Mouse (Mus musculus) thymus, postnatal 36 days (tissue): ENCODE measurements around the gene Grip1.

Experiments used
- DNase-seq, 2 experiments: peaks; one replicate each; pipeline ENCODE4 v3.0.0; 2022; ENCODE audit warnings: mixed read lengths in 2 of 2

Gene Grip1

GRCm38 (mm10) chr10:119851594-119851993 lies 398.0 kb downstream of the Grip1 start:
- DNase-seq: no peak

DNA sequence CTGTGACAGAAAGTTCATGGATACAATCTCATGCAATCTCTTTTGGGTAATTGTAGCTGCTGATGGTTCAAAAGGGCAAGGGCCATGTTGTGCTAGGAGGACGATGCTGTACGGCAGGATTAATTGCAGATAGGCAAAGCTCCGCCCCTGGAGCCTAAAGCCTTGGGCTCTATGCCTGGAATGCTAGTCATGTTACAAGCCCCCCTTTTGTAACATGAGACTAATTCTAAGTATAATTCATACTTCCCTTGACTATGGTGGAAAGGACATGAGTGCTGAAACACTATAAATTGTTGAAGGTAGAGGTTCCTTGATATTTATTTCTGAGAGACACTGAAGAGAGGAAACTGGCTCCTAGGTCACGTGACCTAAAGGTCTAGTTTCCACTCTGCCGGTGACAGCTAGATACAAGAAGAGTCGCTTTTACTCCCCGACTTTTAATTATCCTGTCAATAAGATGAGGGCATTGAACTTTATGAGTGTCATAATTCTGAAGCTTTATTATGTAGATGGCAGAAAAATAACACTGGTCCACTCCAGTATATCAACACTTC lies 399.0 kb downstream of the Grip1 start:
- no peak for DNase-seq

- DNase-seq: no peak
Observed at GRCm38 (mm10) chr10:119867726-119868125, 414.1 kb downstream of the Grip1 start.

DNA sequence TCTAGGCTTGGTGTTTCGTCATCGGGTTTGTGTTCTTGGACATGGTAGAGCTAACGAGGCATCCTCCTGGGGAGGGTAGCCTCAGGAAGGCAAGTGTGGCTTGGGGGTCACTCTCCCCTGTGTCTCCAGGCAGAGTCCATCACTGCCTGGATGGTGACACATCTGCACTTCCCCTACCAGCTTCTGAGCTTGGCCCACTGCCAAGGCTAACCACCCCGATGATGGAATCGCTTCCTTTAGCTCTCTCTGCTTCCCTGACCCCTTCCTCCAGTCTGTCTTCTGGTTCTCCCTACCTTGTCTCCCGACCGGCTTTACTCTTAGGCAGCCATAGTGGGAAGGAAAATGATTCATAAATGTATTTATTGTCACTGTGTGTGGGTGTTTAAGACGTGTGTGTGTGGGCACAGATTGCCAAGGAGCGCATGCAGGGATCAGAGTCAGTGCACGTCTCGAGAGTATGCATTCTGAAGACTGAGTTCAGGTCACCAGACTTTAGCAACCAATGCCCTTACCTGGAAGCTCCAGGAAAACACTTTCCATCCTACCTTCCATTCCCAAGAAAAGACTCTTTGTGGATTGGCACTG lies 415.5 kb downstream of the Grip1 start:
- no peak for DNase-seq

- DNase-seq: no peak
Observed at GRCm38 (mm10) chr10:119876721-119877120, 423.1 kb downstream of the Grip1 start.

GRCm38 (mm10) chr10:119878331-119878730 lies 424.7 kb downstream of the Grip1 start:
- no peak for DNase-seq

DNA sequence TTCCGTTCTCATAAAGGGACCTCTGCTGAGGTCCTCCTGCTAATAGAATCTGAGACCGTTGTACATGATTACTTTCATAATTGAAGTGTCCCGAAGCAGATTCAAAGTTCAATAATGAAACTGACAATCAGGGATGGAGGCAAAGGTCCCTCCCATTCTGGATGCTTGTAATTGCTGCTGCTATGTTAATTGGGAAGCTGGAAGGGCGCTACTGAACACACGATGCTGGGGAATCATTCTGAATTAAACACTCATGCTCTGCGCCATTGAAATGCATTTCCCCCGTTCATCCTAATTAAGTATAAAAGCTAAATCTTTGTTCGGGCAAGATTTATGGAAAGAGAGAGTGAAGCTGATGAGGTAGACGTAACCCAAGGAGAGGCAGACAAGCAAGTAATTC lies 431.0 kb downstream of the Grip1 start:
- DNase-seq: no peak

DNA sequence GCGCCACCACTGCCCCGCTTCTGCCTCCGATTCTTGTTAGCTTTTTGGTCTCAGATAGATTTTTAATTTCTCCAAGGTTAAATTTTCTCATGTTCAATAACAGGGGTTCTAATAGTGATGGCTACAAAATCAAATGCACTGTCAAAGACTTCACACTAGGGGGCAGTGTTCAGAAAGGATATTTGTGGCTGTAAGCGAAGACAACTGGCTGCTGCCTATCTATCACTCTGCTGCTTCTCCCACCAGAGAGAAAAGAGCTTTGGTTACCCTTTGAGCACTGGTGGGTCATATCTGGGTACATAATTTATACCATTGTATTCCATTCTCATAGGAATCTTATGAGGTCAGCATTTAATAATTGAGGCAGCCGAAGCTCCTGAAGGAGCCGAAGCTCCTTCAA lies 431.9 kb downstream of the Grip1 start:
- DNase-seq: no peak

DNA sequence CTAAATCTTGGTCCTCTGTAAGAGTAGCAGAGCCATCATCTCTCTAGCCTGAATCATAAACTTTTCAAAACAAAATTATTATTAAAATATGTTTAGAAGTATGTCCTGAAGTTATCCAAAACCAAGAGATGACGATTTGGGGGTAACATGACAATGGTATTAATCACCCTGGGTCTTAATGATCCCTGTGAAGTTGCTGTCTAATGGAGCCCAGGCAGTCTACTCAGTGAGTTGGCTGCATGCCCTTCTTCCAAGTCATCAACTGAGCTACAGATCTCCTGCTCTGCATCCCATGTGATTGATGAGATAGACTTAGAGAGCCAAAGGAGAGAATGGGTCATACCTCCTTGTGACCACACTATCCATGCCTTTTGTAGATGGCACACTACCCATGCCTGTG lies 433.1 kb downstream of the Grip1 start:
- DNase-seq: no peak

GRCm38 (mm10) chr10:119902754-119903153 lies 449.1 kb downstream of the Grip1 start:
- no peak for DNase-seq

GRCm38 (mm10) chr10:119906869-119907268 lies 453.2 kb downstream of the Grip1 start:
- no peak for DNase-seq

DNA sequence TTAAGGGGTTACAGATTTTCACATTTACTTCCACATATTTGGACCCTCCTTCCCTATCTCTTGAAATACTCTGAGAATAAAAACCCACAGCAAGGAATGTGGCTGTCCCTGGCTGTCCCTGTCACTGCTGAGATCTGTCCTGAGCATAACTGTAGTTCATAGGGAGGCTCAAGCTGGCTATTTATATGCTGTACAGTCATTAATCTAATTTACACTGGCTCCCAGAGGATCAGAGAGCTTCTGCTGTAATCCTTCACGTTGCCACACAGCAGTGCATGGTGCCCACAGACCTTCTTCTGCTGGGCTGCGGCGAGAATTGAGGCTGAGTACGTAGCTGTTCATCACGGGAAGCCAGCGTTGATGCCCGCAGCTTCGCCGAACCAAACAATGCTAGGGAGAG lies 464.4 kb downstream of the Grip1 start:
- DNase-seq: no peak

GRCm38 (mm10) chr10:119927963-119928362 lies 474.3 kb downstream of the Grip1 start:
- DNase-seq: no peak

- DNase-seq: no peak
Observed at GRCm38 (mm10) chr10:119928921-119929320, 475.3 kb downstream of the Grip1 start.

DNA sequence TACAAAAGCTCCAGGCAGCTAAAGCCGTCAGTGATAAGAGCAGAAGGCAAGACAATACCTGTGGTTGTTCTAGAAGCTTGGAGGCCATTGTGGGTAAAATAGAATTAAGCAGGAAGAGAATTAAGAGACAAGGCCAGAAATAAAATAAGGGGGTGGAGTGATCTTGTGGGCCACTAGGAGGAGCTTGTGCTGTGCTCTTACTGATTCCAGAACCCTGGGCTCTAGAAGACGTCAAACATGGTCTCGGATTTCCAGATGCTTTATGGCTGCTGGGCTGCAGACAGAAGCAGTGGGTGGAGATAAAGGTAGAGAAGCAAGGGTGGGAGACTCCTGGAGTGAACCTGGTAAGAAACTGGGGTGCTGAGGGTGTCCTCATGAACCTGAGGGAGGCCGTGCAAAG lies 479.2 kb downstream of the Grip1 start:
- no peak for DNase-seq

DNA sequence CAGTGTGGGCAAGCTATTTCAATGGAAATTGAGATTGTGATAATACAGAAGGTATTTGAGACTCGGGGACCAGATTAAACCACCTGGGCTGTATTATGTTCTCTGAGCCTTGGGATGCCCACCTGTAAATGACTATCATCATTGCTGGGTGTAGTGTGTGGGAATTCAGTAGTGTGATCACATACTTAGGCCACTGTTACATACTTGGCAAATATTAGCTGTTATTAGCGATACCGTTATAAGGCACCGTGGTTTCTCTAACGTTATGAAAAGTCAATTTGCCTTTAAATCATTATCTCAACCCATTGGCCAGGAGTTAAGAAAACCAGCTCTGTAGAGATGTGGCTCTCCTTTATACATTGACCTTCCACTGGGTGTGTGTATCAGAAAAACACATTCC lies 479.7 kb downstream of the Grip1 start:
- DNase-seq: no peak

- no peak for DNase-seq
Observed at GRCm38 (mm10) chr10:119935231-119935630, 481.6 kb downstream of the Grip1 start.

DNA sequence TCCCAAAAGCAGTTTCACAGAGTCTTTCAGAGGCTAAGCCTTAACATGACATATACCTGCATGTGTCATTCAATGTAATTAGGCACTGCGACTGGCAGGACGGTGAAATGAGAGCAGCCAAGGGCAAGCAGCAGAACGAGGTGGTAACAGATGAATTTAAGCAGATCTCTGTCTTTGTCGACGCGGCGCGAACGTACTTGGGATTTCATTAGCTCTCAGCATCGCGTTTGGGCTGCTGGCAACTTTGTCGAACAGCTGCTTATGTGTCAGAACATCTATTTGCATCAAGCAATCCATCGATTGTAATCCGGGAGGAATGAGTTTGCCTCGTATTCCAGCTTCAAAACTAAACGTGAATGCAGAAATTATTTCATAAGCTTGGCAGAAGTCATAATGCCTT lies 483.9 kb downstream of the Grip1 start:
- DNase-seq: no peak

DNA sequence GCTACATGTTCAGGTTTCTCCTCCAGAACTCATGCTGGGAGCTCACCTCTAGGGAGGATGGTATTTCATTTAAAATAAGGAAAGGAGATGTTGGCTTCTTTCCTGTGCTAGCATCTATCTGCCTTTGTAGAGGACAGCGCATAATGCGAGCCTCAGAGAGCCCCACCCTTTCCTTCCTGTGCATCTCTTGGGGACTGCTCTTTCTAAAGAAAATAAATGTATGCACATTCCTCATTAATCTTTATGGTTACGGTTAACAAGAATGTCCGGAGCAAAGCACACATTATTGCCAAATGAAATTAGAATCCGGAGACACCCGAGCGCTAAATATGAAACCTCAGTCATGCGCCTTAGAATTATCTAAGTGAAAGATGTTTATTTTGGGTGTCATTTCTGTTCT lies 490.3 kb downstream of the Grip1 start:
- no peak for DNase-seq

- DNase-seq: no peak
Observed at GRCm38 (mm10) chr10:119951460-119951859, 497.8 kb downstream of the Grip1 start.

- DNase-seq: no peak
Observed at GRCm38 (mm10) chr10:119957260-119957955, 503.8 kb downstream of the Grip1 start.

DNA sequence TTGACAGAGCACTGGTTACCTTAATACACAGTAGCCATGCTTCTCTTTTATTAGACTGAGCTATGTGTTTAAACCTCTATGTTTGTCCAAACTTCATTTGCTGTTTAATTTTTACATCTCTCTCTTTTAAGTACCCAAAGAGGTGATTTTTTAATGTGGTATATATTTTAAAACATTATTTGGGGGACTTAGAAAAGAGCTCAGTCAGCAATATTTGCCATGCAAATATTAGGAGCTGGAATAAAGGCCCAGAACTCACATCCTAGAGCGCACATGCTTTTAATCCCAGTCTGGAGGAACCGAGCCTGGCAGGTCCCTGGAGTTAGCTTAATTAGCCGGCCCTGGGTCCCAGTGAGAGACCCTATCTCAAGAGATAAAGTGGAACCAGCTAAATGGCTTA lies 507.3 kb downstream of the Grip1 start:
- no peak for DNase-seq

GRCm38 (mm10) chr10:119966321-119966720 lies 512.7 kb downstream of the Grip1 start:
- no peak for DNase-seq

GRCm38 (mm10) chr10:119979396-119979795 lies 525.8 kb downstream of the Grip1 start:
- DNase-seq: no peak

DNA sequence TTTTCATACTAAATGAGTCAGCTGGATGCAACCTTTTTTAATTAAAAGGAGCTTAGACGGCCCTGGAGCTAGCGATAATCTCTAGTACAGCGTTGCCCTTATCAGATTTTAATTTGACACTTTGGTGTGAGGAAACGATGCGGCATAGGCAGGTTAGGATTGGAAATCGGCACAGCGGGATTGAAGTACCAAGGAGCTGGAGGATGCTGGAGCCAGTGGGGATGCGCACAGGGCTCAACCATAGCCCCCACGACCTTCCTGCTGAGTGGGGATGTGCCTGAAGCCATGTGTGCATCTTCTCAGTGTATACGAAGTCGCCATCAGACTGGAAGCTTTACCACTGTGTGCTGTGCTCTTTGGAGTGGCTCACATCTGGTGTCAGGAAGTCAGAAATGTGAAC lies 526.4 kb downstream of the Grip1 start:
- DNase-seq: no peak
